Comparison of ENCODE assay signal across 10 mouse cellular contexts in genomic region chr9:107974491-107975171, GRCm38 (mm10). TPM values are rescaled to one million over a fixed set of nuclear protein-coding genes. Genes with fewer than 3 reads are reported as not detected.
DNase-seq lines count a peak whose midpoint lies in the region; ATAC-seq and TF ChIP-seq lines count a peak whose summit lies in the region.
"Had no signal": no experiment of that assay in that cellular context is flagged by ENCODE, and none has a peak within 500 bp of the region (broad histone marks: within the 10 kb centered on the region; RNA-seq: fewer than 3 reads in every experiment).

No protein-coding gene starts in this region.

- no peaks in the 10 kb centered on the region; the same call in 1 of the 2 replicates for H3K4me1 ChIP-seq in lung, embryonic 14.5 days (ENCODE audit: insufficient read depth)
- H3K4me1 ChIP-seq in limb, embryonic 11.5 days (ENCODE audit: control insufficient read depth, insufficient read depth, low read length): peaks cover 4% of the 10 kb centered on the region; the same call in 1 of the 2 replicates
- H3K4me1 ChIP-seq: midbrain, embryonic 13.5 days had no signal

- WGBS in lung, embryonic 14.5 days: 67% methylated on average over 10 of the region's 10 CpGs
- WGBS in limb, embryonic 11.5 days: 82% methylated on average over 10 of the region's 10 CpGs

- H3K36me3 ChIP-seq in lung, embryonic 14.5 days (ENCODE audit: insufficient read depth): peaks cover 21% of the 10 kb centered on the region
- H3K36me3 ChIP-seq in limb, embryonic 11.5 days (ENCODE audit: control insufficient read depth, insufficient read depth, low read length): peaks cover 2% of the 10 kb centered on the region; the same call in 1 of the 2 replicates

- no peak for ATAC-seq in lung, embryonic 14.5 days (ENCODE audit: insufficient read depth)
- ATAC-seq in limb, embryonic 11.5 days (ENCODE audit: insufficient number of reproducible peaks, low FRiP score, low TSS enrichment, low read depth): no peak
- ATAC-seq: midbrain, embryonic 13.5 days had no signal

- intact Hi-C loops in gastrocnemius, postnatal 14 days (cut with DNase I; ENCODE audit: low total_unique reads): no loop called here

- H3K27ac ChIP-seq in lung, embryonic 14.5 days (ENCODE audit: low read depth): peak overlapping the region; percentile 38
- peak overlapping the region; percentile 23; the same call in 1 of the 2 replicates for H3K27ac ChIP-seq in limb, embryonic 11.5 days (replicated peaks; ENCODE audit: low read depth, low read length)
- H3K27ac ChIP-seq: midbrain, embryonic 13.5 days had no signal

- no peak for DNase-seq in lung, embryonic 14.5 days
- DNase-seq in lung, postnatal 14 days: no peak
- DNase-seq in c-Kit-positive CD71-positive TER-119-negative erythroid progenitor cells, embryonic 14.5 days (ENCODE audit: low read depth): peak; percentile 84
- no peak for DNase-seq in limb, embryonic 11.5 days (ENCODE audit: low spot score)
- peak; percentile 56 to 58 for DNase-seq in spleen, postnatal 10 days (ENCODE audit: low spot score in 2 of 2)
- no peak for DNase-seq in embryo, embryonic 10 days (ENCODE audit: low spot score)
- DNase-seq in frontal cortex, postnatal 36 days (ENCODE audit: low spot score in 2 of 2): no peak
- no peak for DNase-seq in gastrocnemius, postnatal 14 days
- DNase-seq: cerebellum, postnatal 25 days had no signal

- H3K9me3 ChIP-seq in lung, embryonic 14.5 days (ENCODE audit: low read depth, low read length): no peaks in the 10 kb centered on the region
- H3K9me3 ChIP-seq in limb, embryonic 11.5 days (ENCODE audit: control insufficient read depth, low read length): no peaks in the 10 kb centered on the region
- H3K9me3 ChIP-seq: midbrain, embryonic 13.5 days had no signal

- no peaks in the 10 kb centered on the region for H3K27me3 ChIP-seq in lung, embryonic 14.5 days (ENCODE audit: insufficient read depth, low read length)
- H3K27me3 ChIP-seq in limb, embryonic 11.5 days (ENCODE audit: control insufficient read depth, insufficient read depth, low read length): no peaks in the 10 kb centered on the region
- H3K27me3 ChIP-seq: midbrain, embryonic 13.5 days had no signal

- no peak overlapping the region for H3K9ac ChIP-seq in lung, embryonic 14.5 days
- H3K9ac ChIP-seq in limb, embryonic 11.5 days (ENCODE audit: low read length): no peak overlapping the region
- H3K9ac ChIP-seq: midbrain, embryonic 13.5 days had no signal

- H3K4me3 ChIP-seq in lung, embryonic 14.5 days (ENCODE audit: low read depth, low read length): no peak overlapping the region
- H3K4me3 ChIP-seq in limb, embryonic 11.5 days (ENCODE audit: low read depth, low read length): no peak overlapping the region
- H3K4me3 ChIP-seq: midbrain, embryonic 13.5 days had no signal

- no peak for TF ChIP-seq CTCF in lung, embryonic 14.5 days (IDR thresholded peaks at IDR 0.05; ENCODE audit: low read depth)

- H3K4me2 ChIP-seq in lung, embryonic 14.5 days: peak overlapping the region; percentile 4; the same call in 1 of the 2 replicates
- no peak overlapping the region for H3K4me2 ChIP-seq in limb, embryonic 11.5 days (ENCODE audit: low read depth, severe bottlenecking)
- H3K4me2 ChIP-seq: midbrain, embryonic 13.5 days had no signal

RNA-seq across cellular contexts. Expression of gene Uba7, which starts 0.7 kb away (rescaled TPM):
- polyA plus RNA-seq in lung, embryonic 14.5 days (2014; fragmentation: Nextera tagmentation; extraction: Ambion mirVana): 18.1 and 18.8 TPM in 2 replicates
- 20.1 and 23.4 TPM in 2 replicates for polyA plus RNA-seq in limb, embryonic 11.5 days (2014; fragmentation: Nextera tagmentation; extraction: Ambion mirVana)
- 1 to 10 TPM; 2.6 to 4.0 TPM for total RNA-seq in gastrocnemius, postnatal 14 days (2021)

RNA-seq across cellular contexts. Expression of gene Gm20661, which starts 8.2 kb away (rescaled TPM):
- 4.0 and 4.5 TPM in 2 replicates for polyA plus RNA-seq in lung, embryonic 14.5 days (2014; fragmentation: Nextera tagmentation; extraction: Ambion mirVana)
- polyA plus RNA-seq in limb, embryonic 11.5 days (2014; fragmentation: Nextera tagmentation; extraction: Ambion mirVana): 7.3 and 7.9 TPM in 2 replicates
- total RNA-seq in gastrocnemius, postnatal 14 days (2021): under 1 TPM in 1 of 2 experiments, not detected in 1; 0.33 TPM

RNA-seq across cellular contexts. Expression of gene Inka1, which starts 11.0 kb away (rescaled TPM):
- 74.2 and 81.8 TPM in 2 replicates for polyA plus RNA-seq in lung, embryonic 14.5 days (2014; fragmentation: Nextera tagmentation; extraction: Ambion mirVana)
- 165 and 174 TPM in 2 replicates for polyA plus RNA-seq in limb, embryonic 11.5 days (2014; fragmentation: Nextera tagmentation; extraction: Ambion mirVana)
- 1 to 10 TPM; 6.0 to 7.6 TPM for total RNA-seq in gastrocnemius, postnatal 14 days (2021)

RNA-seq across cellular contexts. Expression of gene Cdhr4, which starts 17.7 kb away (rescaled TPM):
- polyA plus RNA-seq in lung, embryonic 14.5 days (2014; fragmentation: Nextera tagmentation; extraction: Ambion mirVana): 7.7 and 8.3 TPM in 2 replicates
- polyA plus RNA-seq in limb, embryonic 11.5 days (2014; fragmentation: Nextera tagmentation; extraction: Ambion mirVana): 16.8 and 19.7 TPM in 2 replicates
- 1 to 10 TPM in 1 of 2 experiments, under 1 TPM in 1; 0.68 to 1.1 TPM for total RNA-seq in gastrocnemius, postnatal 14 days (2021)

RNA-seq across cellular contexts. Expression of gene Gm20662, which starts 21.5 kb away (rescaled TPM):
- 0.30 and 0.37 TPM in 2 replicates for polyA plus RNA-seq in lung, embryonic 14.5 days (2014; fragmentation: Nextera tagmentation; extraction: Ambion mirVana)
- polyA plus RNA-seq in limb, embryonic 11.5 days (2014; fragmentation: Nextera tagmentation; extraction: Ambion mirVana): 0.87 and 0.96 TPM in 2 replicates
- not detected for total RNA-seq in gastrocnemius, postnatal 14 days (2021)

Comparison
In these comparisons a context has a peak if more than half of its experiments do, and no peak if none do; other contexts are left out.
1. DNase-seq: peak in c-Kit-positive CD71-positive TER-119-negative erythroid progenitor cells, embryonic 14.5 days (single experiment) and spleen, postnatal 10 days (2 of 2); none in lung, embryonic 14.5 days (single experiment), lung, postnatal 14 days (single experiment), limb, embryonic 11.5 days (single experiment), embryo, embryonic 10 days (single experiment), frontal cortex, postnatal 36 days (0 of 2) and gastrocnemius, postnatal 14 days (single experiment).